Mouse (Mus musculus): ENCODE measurements around the gene Olfr935.

Olfr935 gene

GRCm38 (mm10) chr9:38999583-38999982 lies at the start of gene Olfr935:
TSS of gene Olfr935 (minus strand) at chr9:38999683.
- no peak for DNase-seq (ENCODE audit: low read depth, low spot score)

GRCm38 (mm10) chr9:39023277-39023676 lies 23.8 kb upstream of the Olfr935 start, which contains the start of gene Olfr146:
TSS of gene Olfr146 (minus strand) at chr9:39023377.
- no peak for DNase-seq (ENCODE audit: low read depth, low spot score)

- DNase-seq (ENCODE audit: low read depth, low spot score), result no peak
Measured at GRCm38 (mm10) chr9:38988215-38988614, 11.3 kb downstream of the Olfr935 start, which contains the start of gene Olfr934. TSS of gene Olfr934 (minus strand) at chr9:38988315.

- no peak for DNase-seq (ENCODE audit: low read depth, low spot score)
Measured at GRCm38 (mm10) chr9:38972013-38972412, 27.5 kb downstream of the Olfr935 start, which contains the start of gene Olfr933. TSS of gene Olfr933 (plus strand) at chr9:38972313.

- no peak for DNase-seq (ENCODE audit: low read depth, low spot score)
Measured at GRCm38 (mm10) chr9:38954124-38954416, 45.4 kb downstream of the Olfr935 start.

GRCm38 (mm10) chr9:38953401-38954123 lies 45.9 kb downstream of the Olfr935 start:
- no peak for DNase-seq (ENCODE audit: low read depth, low spot score)
